In the genomic region with DNA sequence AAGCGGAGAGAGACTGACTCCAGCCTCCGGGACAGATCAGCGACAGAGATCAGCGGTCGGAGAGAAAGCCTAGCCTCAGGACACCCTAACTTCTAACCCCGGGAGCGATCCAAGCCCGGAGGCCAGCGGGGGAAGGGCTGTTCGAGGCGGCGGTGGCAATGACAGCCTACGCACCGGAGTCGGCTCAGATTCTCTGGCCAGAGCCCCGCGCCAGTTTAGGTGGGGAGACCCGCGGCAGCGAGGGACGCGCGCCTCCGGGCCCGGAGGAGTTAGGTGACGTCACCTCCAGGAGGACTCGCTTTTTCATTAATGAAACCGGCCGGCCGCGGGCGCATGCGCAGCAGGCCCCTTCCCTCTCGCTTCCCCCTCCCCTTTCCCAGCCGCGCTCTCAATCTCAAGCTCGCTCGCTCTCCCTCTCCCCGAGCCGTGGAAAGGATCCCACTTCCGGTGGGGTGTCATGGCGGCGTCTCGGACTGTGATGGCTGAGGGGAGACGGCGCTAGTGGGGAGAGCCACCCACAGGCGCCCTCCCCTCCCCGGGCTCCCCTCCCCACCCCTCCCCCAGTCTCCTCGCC, we compare ENCODE assay signal across 8 mouse cellular contexts. TPM values are rescaled to one million over a fixed set of nuclear protein-coding genes. Genes with fewer than 3 reads are reported as not detected.
DNase-seq lines count a peak whose midpoint lies in the region; ATAC-seq and TF ChIP-seq lines count a peak whose summit lies in the region.

A gene (plus strand): TSS at position 460 of the 574 bp plus-strand sequence.

- TF ChIP-seq CTCF in G1E (IDR thresholded peaks at IDR 0.05; ENCODE audit: low read depth, low read length) = no peak
- no peak for TF ChIP-seq CTCF in forebrain, postnatal 0 days (IDR thresholded peaks at IDR 0.05; ENCODE audit: low read depth)

- 1% methylated on average over 44 of the region's 49 CpGs for WGBS in forebrain, postnatal 0 days
- WGBS in lung, embryonic 15.5 days = under 1% methylated on average over 47 of the region's 49 CpGs

- H3K9ac ChIP-seq in forebrain, postnatal 0 days = peak within 1 kb of the TSS; percentile 91
- H3K9ac ChIP-seq in lung, embryonic 15.5 days = peak within 1 kb of the TSS; percentile 92

- H3K27ac ChIP-seq in forebrain, postnatal 0 days (ENCODE audit: low read depth, low read length) = peak within 1 kb of the TSS; percentile 85
- H3K27ac ChIP-seq in lung, embryonic 15.5 days = peak within 1 kb of the TSS; percentile 92

- peak; percentile 98 for DNase-seq in G1E (ENCODE audit: low spot score)
- peak; percentile 94 to 95 for DNase-seq in cerebellum, adult 18-20 months
- peak; percentile 97 for DNase-seq in forebrain, postnatal 0 days
- peak; percentile 97 for DNase-seq in heart, postnatal 4 days
- peak; percentile 95 for DNase-seq in layer of hippocampus, adult 8-10 months (ENCODE audit: low spot score in 2 of 2)
- DNase-seq in ovary, adult 18-20 months (ENCODE audit: low spot score) = peak; percentile 92
- DNase-seq in thymus, postnatal 0 days (ENCODE audit: low spot score) = peak; percentile 82

- peaks cover 23% of the 10 kb centered on the region for H3K36me3 ChIP-seq in G1E (replicated peaks)
- no peaks in the 10 kb centered on the region for H3K36me3 ChIP-seq in forebrain, postnatal 0 days (ENCODE audit: insufficient read depth)
- H3K36me3 ChIP-seq in lung, embryonic 15.5 days = peaks cover 6% of the 10 kb centered on the region; the same call in 1 of the 2 replicates

- H3K4me2 ChIP-seq in forebrain, postnatal 0 days (ENCODE audit: low read depth) = peak within 1 kb of the TSS; percentile 66
- H3K4me2 ChIP-seq in lung, embryonic 15.5 days = peak within 1 kb of the TSS; percentile 71

- H3K4me1 ChIP-seq in G1E (ENCODE audit: insufficient read depth, low read depth, low read length) = peaks cover 25% of the 10 kb centered on the region
- no peaks in the 10 kb centered on the region for H3K4me1 ChIP-seq in forebrain, postnatal 0 days (ENCODE audit: insufficient read depth)
- peaks cover 16% of the 10 kb centered on the region for H3K4me1 ChIP-seq in lung, embryonic 15.5 days

- H3K27me3 ChIP-seq in G1E (ENCODE audit: insufficient read depth, low read length) = peaks cover 11% of the 10 kb centered on the region; the same call in 1 of the 2 replicates
- no peaks in the 10 kb centered on the region for H3K27me3 ChIP-seq in forebrain, postnatal 0 days (ENCODE audit: insufficient read depth, low read length)
- no peaks in the 10 kb centered on the region for H3K27me3 ChIP-seq in lung, embryonic 15.5 days

- H3K4me3 ChIP-seq in G1E (ENCODE audit: low read depth, low read length) = peak within 1 kb of the TSS; percentile 84
- peak within 1 kb of the TSS; percentile 99 for H3K4me3 ChIP-seq in forebrain, postnatal 0 days (ENCODE audit: low read depth, low read length)
- peak within 1 kb of the TSS; percentile 87 for H3K4me3 ChIP-seq in lung, embryonic 15.5 days

- ATAC-seq in G1E (ENCODE audit: extremely low read depth, insufficient number of reproducible peaks, low FRiP score, poor library complexity, severe bottlenecking) = peak; percentile 77
- ATAC-seq in forebrain, postnatal 0 days = peak; percentile 97
- ATAC-seq in lung, embryonic 15.5 days (ENCODE audit: borderline replicate concordance, extremely low read depth, low FRiP score, low TSS enrichment) = peak; percentile 94

- H3K9me3 ChIP-seq in G1E (replicated peaks) = peaks cover 5% of the 10 kb centered on the region
- no peaks in the 10 kb centered on the region for H3K9me3 ChIP-seq in forebrain, postnatal 0 days (ENCODE audit: low read length)
- no peaks in the 10 kb centered on the region for H3K9me3 ChIP-seq in lung, embryonic 15.5 days

RNA-seq across cellular contexts. Expression of the gene that starts here (rescaled TPM):
- total RNA-seq in G1E (2014; fragmentation: Nextera tagmentation) (78.0 and 84.6 TPM in 2 replicates), G1E (2017) (25.7 and 27.0 TPM in 2 replicates)
- 7.1 and 7.8 TPM in 2 replicates for polyA plus RNA-seq in G1E (2012)
- 61.1 and 72.6 TPM in 2 replicates for total RNA-seq in forebrain, postnatal 0 days (2014; rRNA removed)
- 4.3 and 5.5 TPM in 2 replicates for polyA plus RNA-seq in forebrain, postnatal 0 days (2015; fragmentation: Nextera tagmentation; extraction: Ambion mirVana)
- total RNA-seq in heart, postnatal 4 days (2021) = 10 to 100 TPM; 43.2 to 44.9 TPM
- 100 to 1,000 TPM; 102 to 124 (median 114) TPM for total RNA-seq in layer of hippocampus, adult 8-10 months (2022)
- 5.3 and 6.3 TPM in 2 replicates for polyA plus RNA-seq in lung, embryonic 15.5 days (2015; fragmentation: Nextera tagmentation; extraction: Ambion mirVana)
- polyA plus RNA-seq in thymus, postnatal 0 days (2015; fragmentation: Nextera tagmentation; extraction: Ambion mirVana) = 3.3 and 4.7 TPM in 2 replicates

Comparison
In these comparisons a context has a peak if more than half of its experiments do, and no peak if none do; other contexts are left out.
1. Peak in every context shown above with its lines: DNase-seq, ATAC-seq, H3K4me3 ChIP-seq and H3K27ac ChIP-seq.